Mouse (Mus musculus) heart, embryonic 11.5 days (tissue): ENCODE data around the gene Tbc1d1. TPM values are rescaled to one million over a fixed set of nuclear protein-coding genes. Genes with fewer than 3 reads are reported as not detected.

Source experiments
- ATAC-seq: fragments of 200-750 bp; cut with Nextera tagmentation; replicated peaks from 2 replicates; pipeline ENCODE4 v1.8.0; 2017; ENCODE audit warnings: moderate library complexity; ENCODE audit not compliant: insufficient number of reproducible peaks, low FRiP score, low TSS enrichment
- H3K27ac ChIP-seq: fragments of 300-500 bp; sonication (generic); 2 replicates; pipeline ENCODE4 v1.5.1; 2014; ENCODE audit warnings: mild to moderate bottlenecking, low read depth, low read length
- H3K27me3 ChIP-seq: fragments of 300-500 bp; sonication (generic); 2 replicates; pipeline ENCODE4 v1.6.1; 2014; ENCODE audit warnings: mild to moderate bottlenecking, low read length, mixed read lengths; ENCODE audit not compliant: control insufficient read depth, insufficient read depth
- H3K36me3 ChIP-seq: fragments of 300-500 bp; sonication (generic); 2 replicates; pipeline ENCODE4 v1.6.1; 2014; ENCODE audit warnings: mild to moderate bottlenecking, low read length, moderate library complexity, mixed read lengths; ENCODE audit not compliant: control insufficient read depth, insufficient read depth
- H3K4me1 ChIP-seq: fragments of 300-500 bp; sonication (generic); 2 replicates; pipeline ENCODE4 v1.6.1; 2014; ENCODE audit warnings: low read length; ENCODE audit not compliant: control insufficient read depth, insufficient read depth
- H3K4me2 ChIP-seq: fragments of 300-500 bp; sonication (generic); 2 replicates; pipeline ENCODE4 v1.6.1; 2014; ENCODE audit warnings: mild to moderate bottlenecking, moderate library complexity
- H3K4me3 ChIP-seq: fragments of 300-500 bp; sonication (generic); 2 replicates; pipeline ENCODE4 v1.5.1; 2014; ENCODE audit warnings: low read depth, low read length
- H3K9ac ChIP-seq: fragments of 300-500 bp; sonication (generic); 2 replicates; pipeline ENCODE4 v1.6.1; 2014; ENCODE audit warnings: mild to moderate bottlenecking, low read depth, low read length, moderate library complexity
- H3K9me3 ChIP-seq: fragments of 300-500 bp; sonication (generic); replicated peaks from 2 replicates; pipeline ENCODE4 v1.6.1; 2016; ENCODE audit warnings: low read length; ENCODE audit not compliant: control insufficient read depth
- WGBS: fragments of 180-500 bp; shearing (Covaris S2); extraction: QIAGEN DNeasy Blood & Tissue Kit; methylation state at CpG from one replicate; pipeline ENCODE4 v1.1.7; 2014; ENCODE audit not compliant: insufficient replicate concordance; 5-methylcytosine and 5-hydroxymethylcytosine counted together
- polyA plus RNA-seq: library from polyadenylated mRNA; unstranded; fragments of >200 nt; fragmentation: Nextera tagmentation; extraction: Ambion mirVana; gene quantifications from 2 replicates; pipeline ENCODE4 v1.2.1, GENCODE M21; 2014

The Tbc1d1 gene
- polyA plus RNA-seq, 1 experiment from 2014 or later = 36.3 TPM

DNA sequence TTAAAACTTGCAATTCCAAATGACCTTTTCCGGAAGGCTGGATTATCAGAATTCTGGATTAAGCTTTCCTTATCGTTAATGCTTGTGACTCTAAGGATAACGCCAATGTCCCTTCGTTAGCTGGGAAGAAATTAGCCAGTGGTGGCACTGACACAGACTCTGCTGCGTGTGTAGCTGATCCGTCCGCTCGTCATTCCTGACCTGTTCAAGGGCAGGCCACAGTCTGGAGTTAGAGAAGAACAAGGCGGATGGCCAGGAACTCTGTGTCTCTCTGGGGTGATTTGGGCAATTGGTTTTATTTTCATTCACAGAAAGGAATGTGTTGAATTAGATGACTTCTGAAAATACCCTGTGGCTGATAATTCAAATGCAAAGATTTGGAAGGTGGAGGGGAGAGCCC, 118.2 kb downstream of the Tbc1d1 start:
- no peak for ATAC-seq
- Histone ChIP-seq H3K4me1 (no peaks in the 10 kb centered on the region), H3K4me2 (no peak overlapping the region), H3K27ac (no peak overlapping the region), H3K9me3 (no peaks in the 10 kb centered on the region), H3K4me3 (no peak overlapping the region), H3K27me3 (no peaks in the 10 kb centered on the region), H3K36me3 (0 out of 2 replicates have a peak, but pooled peaks cover 7% of the 10 kb centered on the region), H3K9ac (no peak overlapping the region)
- WGBS = 66% methylated on average over 9 of the region's 9 CpGs

DNA sequence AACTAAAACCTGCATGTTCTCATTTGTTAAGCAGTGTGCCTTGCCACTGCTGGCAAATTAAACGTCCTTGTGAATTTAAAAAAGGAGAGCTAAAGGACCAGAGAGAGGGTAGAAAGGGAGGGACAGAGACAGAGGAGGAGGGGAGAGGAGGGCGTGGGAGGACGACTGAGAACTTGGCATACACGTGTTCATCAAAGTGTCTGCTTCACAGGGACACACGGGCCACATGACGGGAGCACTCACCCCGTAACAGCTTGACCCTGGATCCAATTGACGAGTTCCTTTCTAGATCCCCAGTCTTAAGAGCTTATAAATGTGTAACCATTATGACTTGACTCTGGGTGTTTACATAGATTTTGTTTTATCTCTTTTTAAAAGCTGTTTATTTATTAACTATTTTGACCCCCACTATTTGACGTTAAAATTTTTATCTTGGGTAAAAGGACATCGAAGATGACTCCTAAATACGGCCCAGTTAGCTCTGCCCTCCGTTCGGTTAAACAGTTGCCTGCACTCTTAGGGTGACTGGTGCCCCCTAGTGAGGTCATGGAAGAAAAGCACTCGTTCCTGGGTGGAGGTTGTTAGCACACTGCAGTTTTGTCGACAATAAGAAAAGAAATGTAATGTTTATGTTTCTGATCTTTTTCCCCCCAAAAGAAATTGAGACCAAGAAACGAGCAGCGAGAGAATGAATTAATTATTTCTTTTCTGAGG, 118.8 kb downstream of the Tbc1d1 start:
- no peak for ATAC-seq
- 37% methylated on average over 17 of the region's 17 CpGs for WGBS
- Histone ChIP-seq H3K9me3 (no peaks in the 10 kb centered on the region), H3K27me3 (no peaks in the 10 kb centered on the region), H3K4me1 (no peaks in the 10 kb centered on the region), H3K4me3 (no peak overlapping the region), H3K27ac (no peak overlapping the region), H3K4me2 (no peak overlapping the region), H3K9ac (no peak overlapping the region), H3K36me3 (0 out of 2 replicates have a peak, but pooled peaks cover 11% of the 10 kb centered on the region)

DNA sequence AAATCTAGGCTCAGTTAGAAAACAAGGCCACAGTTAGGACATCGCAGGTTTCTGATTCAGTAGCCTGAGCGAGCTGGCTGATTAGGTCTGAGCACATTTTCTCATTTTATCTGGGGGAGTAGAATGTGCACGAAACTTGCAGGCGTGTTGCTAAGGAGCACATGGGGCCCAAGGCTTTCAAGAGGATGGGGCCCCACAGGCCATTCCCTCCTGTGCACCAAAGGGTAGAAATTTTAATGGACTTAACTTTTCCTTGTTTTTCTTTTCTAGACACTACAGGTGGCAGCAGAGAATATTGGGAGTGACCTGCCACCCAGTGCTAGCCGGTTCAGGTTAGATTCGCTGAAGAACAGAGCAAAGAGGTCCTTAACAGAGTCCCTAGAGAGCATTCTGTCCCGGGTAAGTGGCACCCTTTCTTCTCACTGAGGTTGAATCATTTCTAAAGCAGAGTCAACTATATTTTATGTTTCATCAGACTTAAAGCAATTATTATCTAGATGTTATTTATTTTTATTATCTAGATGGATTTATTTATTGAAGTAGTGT, 121.6 kb downstream of the Tbc1d1 start:
- no peak overlapping the region for H3K27ac ChIP-seq
- H3K4me2 ChIP-seq = no peak overlapping the region
- H3K36me3 ChIP-seq = peaks cover 15% of the 10 kb centered on the region; the same call in 1 of the 2 replicates
- H3K27me3 ChIP-seq = no peaks in the 10 kb centered on the region
- ATAC-seq = no peak
- H3K9me3 ChIP-seq = no peaks in the 10 kb centered on the region
- no peaks in the 10 kb centered on the region for H3K4me1 ChIP-seq
- no peak overlapping the region for H3K4me3 ChIP-seq
- H3K9ac ChIP-seq = no peak overlapping the region
- 84% methylated on average over 7 of the region's 7 CpGs for WGBS

DNA sequence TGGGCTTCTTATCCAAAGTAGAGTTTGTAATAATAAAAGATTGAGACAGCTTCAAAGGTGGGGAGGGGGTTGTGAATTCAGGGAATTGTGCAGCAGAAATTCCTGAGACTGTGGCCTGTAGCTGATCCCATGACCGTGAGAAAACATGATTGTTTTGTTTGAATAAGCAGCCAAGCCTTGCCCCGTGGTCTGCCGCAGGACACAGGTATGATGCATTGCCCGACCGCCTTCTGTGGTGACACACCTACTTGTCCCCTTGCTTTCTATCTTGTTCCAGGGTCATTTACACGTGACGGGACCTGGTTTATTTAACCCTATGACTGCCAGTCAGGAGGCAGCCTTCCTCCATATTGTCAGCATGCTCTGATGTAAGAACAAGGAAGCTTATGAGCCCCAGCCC, 123.6 kb downstream of the Tbc1d1 start:
- no peak for ATAC-seq
- 65% methylated on average over 7 of the region's 7 CpGs for WGBS
- Histone ChIP-seq H3K4me2 (no peak overlapping the region), H3K4me1 (no peaks in the 10 kb centered on the region), H3K27me3 (no peaks in the 10 kb centered on the region), H3K4me3 (no peak overlapping the region), H3K9ac (no peak overlapping the region), H3K27ac (no peak overlapping the region), H3K9me3 (no peaks in the 10 kb centered on the region), H3K36me3 (peaks cover 15% of the 10 kb centered on the region; the same call in 1 of the 2 replicates)

DNA sequence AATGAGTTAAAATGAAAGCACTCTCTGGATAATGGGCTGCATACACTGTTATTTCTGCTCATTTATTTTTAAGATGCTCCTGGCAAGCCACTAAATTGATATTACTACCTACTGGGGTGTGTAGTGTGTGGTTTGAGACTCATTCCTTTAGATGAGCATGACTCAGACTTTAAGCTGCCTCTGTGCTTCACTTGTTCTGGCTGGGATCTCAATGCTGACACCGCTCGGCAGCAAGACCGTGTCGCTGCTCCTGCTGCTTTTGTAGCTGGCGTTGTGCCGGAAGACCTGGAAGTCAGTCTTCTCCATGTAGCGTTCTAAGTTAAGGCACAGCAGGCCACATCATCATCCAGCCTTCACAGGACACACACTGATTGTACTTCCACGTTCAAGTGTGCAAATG, 124.1 kb downstream of the Tbc1d1 start:
- 83% methylated on average over 8 of the region's 8 CpGs for WGBS
- H3K9ac ChIP-seq = no peak overlapping the region
- H3K4me2 ChIP-seq = no peak overlapping the region
- H3K27ac ChIP-seq = no peak overlapping the region
- no peak overlapping the region for H3K4me3 ChIP-seq
- no peaks in the 10 kb centered on the region for H3K9me3 ChIP-seq
- H3K4me1 ChIP-seq = no peaks in the 10 kb centered on the region
- H3K36me3 ChIP-seq = peaks cover 15% of the 10 kb centered on the region; the same call in 1 of the 2 replicates
- ATAC-seq = no peak
- H3K27me3 ChIP-seq = no peaks in the 10 kb centered on the region

DNA sequence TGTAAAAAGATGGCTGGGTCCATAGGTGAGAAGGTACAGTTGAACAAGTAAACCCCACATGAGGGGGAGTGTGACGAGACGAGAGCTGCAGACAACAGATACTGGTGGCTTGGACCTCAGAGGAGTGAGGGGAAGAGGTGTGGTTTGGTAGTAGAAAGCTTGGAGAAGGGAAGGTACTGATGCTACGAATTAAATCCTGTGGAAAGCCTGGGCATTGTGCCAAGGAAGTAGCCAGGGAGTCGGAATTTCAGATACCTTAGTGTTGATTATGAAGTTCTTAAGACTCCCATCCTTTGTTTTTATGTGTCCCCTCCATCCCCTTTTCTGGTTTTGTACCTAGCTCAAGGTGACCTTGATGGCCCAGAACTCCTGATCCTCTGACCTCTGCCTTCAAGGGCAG, 124.5 kb downstream of the Tbc1d1 start:
- Histone ChIP-seq H3K4me1 (no peaks in the 10 kb centered on the region), H3K4me3 (no peak overlapping the region), H3K4me2 (no peak overlapping the region), H3K36me3 (peaks cover 15% of the 10 kb centered on the region; the same call in 1 of the 2 replicates), H3K9ac (no peak overlapping the region), H3K27me3 (no peaks in the 10 kb centered on the region), H3K27ac (no peak overlapping the region), H3K9me3 (no peaks in the 10 kb centered on the region)
- WGBS = 51% methylated on average over 4 of the region's 4 CpGs
- no peak for ATAC-seq

DNA sequence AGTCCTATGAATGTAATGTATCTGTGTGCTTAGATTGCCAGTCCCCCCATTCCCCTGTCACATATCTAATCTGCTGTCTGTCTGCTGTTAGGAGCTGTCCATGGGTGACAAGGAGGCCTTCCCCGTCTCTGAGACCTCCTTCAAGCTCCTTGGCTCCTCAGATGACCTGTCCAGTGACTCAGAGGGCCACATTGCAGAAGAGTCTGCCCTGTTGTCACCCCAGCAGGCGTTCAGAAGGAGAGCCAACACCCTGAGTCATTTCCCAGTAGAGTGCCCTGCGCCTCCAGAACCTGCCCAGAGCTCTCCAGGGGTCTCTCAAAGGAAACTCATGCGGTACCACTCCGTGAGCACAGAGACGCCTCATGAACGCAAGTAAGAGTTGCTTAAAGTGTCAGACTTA, 125.6 kb downstream of the Tbc1d1 start:
- Histone ChIP-seq H3K4me1 (no peaks in the 10 kb centered on the region), H3K27me3 (no peaks in the 10 kb centered on the region), H3K4me3 (no peak overlapping the region), H3K36me3 (peaks cover 18% of the 10 kb centered on the region; the same call in 1 of the 2 replicates), H3K27ac (no peak overlapping the region), H3K9me3 (no peaks in the 10 kb centered on the region), H3K9ac (no peak overlapping the region), H3K4me2 (no peak overlapping the region)
- WGBS = 80% methylated on average over 7 of the region's 7 CpGs
- no peak for ATAC-seq

DNA sequence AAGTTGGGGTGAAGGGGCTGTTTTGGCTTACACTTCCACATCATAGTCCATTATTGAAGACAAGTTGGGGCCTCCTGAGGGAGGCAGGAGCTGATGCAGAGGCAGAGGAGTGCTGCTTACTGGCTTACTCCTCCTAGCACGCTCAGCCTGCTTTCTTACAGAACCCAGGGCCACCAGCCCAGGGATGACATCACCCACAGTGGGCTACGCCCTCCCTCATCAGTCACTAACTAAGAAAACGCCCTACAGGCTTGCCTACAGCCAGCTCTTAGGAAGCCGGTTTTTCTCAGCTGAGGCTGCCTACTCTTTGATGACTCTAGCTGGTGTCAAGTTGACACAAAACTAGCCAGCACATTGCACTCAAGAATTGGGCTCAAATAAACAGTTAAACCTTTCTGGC, 126.5 kb downstream of the Tbc1d1 start:
- no peak overlapping the region for H3K27ac ChIP-seq
- no peak overlapping the region for H3K4me3 ChIP-seq
- H3K36me3 ChIP-seq = peaks cover 18% of the 10 kb centered on the region; the same call in 1 of the 2 replicates
- no peaks in the 10 kb centered on the region for H3K27me3 ChIP-seq
- no peak for ATAC-seq
- no peaks in the 10 kb centered on the region for H3K9me3 ChIP-seq
- no peaks in the 10 kb centered on the region for H3K4me1 ChIP-seq
- no peak overlapping the region for H3K9ac ChIP-seq
- no peak overlapping the region for H3K4me2 ChIP-seq
- 47% methylated on average over 4 of the region's 4 CpGs for WGBS

DNA sequence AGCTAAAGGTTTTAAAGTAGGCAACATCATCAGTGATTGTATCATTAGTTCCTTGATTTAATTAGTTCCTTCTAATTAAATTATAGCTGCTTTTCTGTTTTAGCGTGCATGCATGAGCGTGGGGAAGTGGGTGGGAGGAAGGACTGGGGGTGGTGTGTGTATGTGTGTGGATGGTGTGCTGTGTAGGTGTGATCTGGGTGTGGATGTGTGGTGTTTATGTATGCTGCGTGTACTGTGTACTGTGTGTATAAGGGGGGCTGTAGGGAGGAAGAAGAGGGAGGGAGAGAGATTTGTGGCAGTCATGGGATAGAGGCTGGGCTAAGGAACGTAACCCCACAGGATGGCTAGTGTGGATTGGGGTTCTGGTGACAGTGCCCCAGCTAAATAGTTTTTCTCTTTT, 129.2 kb downstream of the Tbc1d1 start:
- Histone ChIP-seq H3K4me1 (no peaks in the 10 kb centered on the region), H3K4me2 (no peak overlapping the region), H3K36me3 (peaks cover 18% of the 10 kb centered on the region), H3K27ac (no peak overlapping the region), H3K9ac (no peak overlapping the region), H3K27me3 (no peaks in the 10 kb centered on the region), H3K9me3 (no peaks in the 10 kb centered on the region), H3K4me3 (no peak overlapping the region)
- 91% methylated on average over 4 of the region's 4 CpGs for WGBS
- no peak for ATAC-seq
